Mouse (Mus musculus): Measurements from ENCODE around the gene Csnk1g2. TPM values are rescaled to one million over a fixed set of nuclear protein-coding genes. Genes with fewer than 3 reads are reported as not detected.

Gene Csnk1g2
- 156 and 183 TPM in 2 replicates for polyA plus RNA-seq (2015; fragmentation: Nextera tagmentation; extraction: Ambion mirVana)

GRCm38 (mm10) chr10:80622661-80623456, at the start of gene Csnk1g2:
Gene Csnk1g2, plus strand, starts transcription at chr10:80622838.
- peak within 1 kb of the TSS; percentile 98 for H3K27ac ChIP-seq
- H3K36me3 ChIP-seq = peaks cover 6% of the 10 kb centered on the region; the same call in 1 of the 2 replicates
- WGBS = under 1% methylated on average over 78 of the region's 85 CpGs
- peaks cover 57% of the 10 kb centered on the region for H3K4me1 ChIP-seq
- H3K9me3 ChIP-seq (replicated peaks) = no peaks in the 10 kb centered on the region
- H3K9ac ChIP-seq = peak within 1 kb of the TSS; percentile 85
- H3K4me3 ChIP-seq (replicated peaks) = peak within 1 kb of the TSS; percentile 81
- peak within 1 kb of the TSS; percentile 67 for H3K4me2 ChIP-seq
- no peaks in the 10 kb centered on the region for H3K27me3 ChIP-seq
- no peak; the same call in 1 of the 2 replicates for ATAC-seq (replicated peaks; ENCODE audit: low FRiP score)

GRCm38 (mm10) chr10:80573944-80574343, 48.7 kb upstream of the Csnk1g2 start:
- Histone ChIP-seq H3K4me3 (replicated peaks) (no peak overlapping the region), H3K4me1 (peaks cover 87% of the 10 kb centered on the region), H3K36me3 (no peaks in the 10 kb centered on the region), H3K4me2 (peak overlapping the region; percentile 4; the same call in 1 of the 2 replicates), H3K27ac (no peak overlapping the region), H3K9me3 (replicated peaks) (no peaks in the 10 kb centered on the region), H3K9ac (no peak overlapping the region), H3K27me3 (no peaks in the 10 kb centered on the region)
- no peak for ATAC-seq (replicated peaks; ENCODE audit: low FRiP score)
- 54% methylated on average over 9 of the region's 9 CpGs for WGBS

- Histone ChIP-seq H3K9ac (peak overlapping the region; percentile 14; the same call in 1 of the 2 replicates), H3K27me3 (no peaks in the 10 kb centered on the region), H3K27ac (no peak overlapping the region), H3K36me3 (no peaks in the 10 kb centered on the region), H3K4me1 (peaks cover 86% of the 10 kb centered on the region), H3K9me3 (replicated peaks) (no peaks in the 10 kb centered on the region), H3K4me2 (peak overlapping the region; percentile 96; the same call in 1 of the 2 replicates), H3K4me3 (replicated peaks) (peak overlapping the region; percentile 88; the same call in 1 of the 2 replicates)
- no peak for ATAC-seq (replicated peaks; ENCODE audit: low FRiP score)
- 64% methylated on average over 3 of the region's 3 CpGs for WGBS
Measured at GRCm38 (mm10) chr10:80574896-80575295, 47.7 kb upstream of the Csnk1g2 start.

GRCm38 (mm10) chr10:80575925-80576324, 46.7 kb upstream of the Csnk1g2 start:
- H3K4me3 ChIP-seq (replicated peaks) = peak overlapping the region; percentile 88
- no peaks in the 10 kb centered on the region for H3K36me3 ChIP-seq
- H3K27me3 ChIP-seq = no peaks in the 10 kb centered on the region
- no peaks in the 10 kb centered on the region for H3K9me3 ChIP-seq (replicated peaks)
- peaks cover 76% of the 10 kb centered on the region for H3K4me1 ChIP-seq
- no peak for ATAC-seq (replicated peaks; ENCODE audit: low FRiP score)
- peak overlapping the region; percentile 82 for H3K9ac ChIP-seq
- WGBS = 12% methylated on average over 17 of the region's 17 CpGs
- H3K27ac ChIP-seq = 0 out of 2 replicates have a peak overlapping the region, but pooled peaks have one; percentile 97
- H3K4me2 ChIP-seq = peak overlapping the region; percentile 96

- Histone ChIP-seq H3K27ac (peak overlapping the region; percentile 97), H3K4me1 (peaks cover 70% of the 10 kb centered on the region), H3K9ac (peak overlapping the region; percentile 82), H3K36me3 (0 out of 2 replicates have a peak, but pooled peaks cover 2% of the 10 kb centered on the region), H3K9me3 (replicated peaks) (no peaks in the 10 kb centered on the region), H3K4me2 (peak overlapping the region; percentile 96), H3K4me3 (replicated peaks) (peak overlapping the region; percentile 88), H3K27me3 (no peaks in the 10 kb centered on the region)
- under 1% methylated on average over 92 of the region's 96 CpGs for WGBS
- ATAC-seq (replicated peaks; ENCODE audit: low FRiP score) = peak; percentile 2; the same call in 1 of the 2 replicates
Measured at GRCm38 (mm10) chr10:80576351-80577194, 46.1 kb upstream of the Csnk1g2 start.

- H3K27ac ChIP-seq = peak within 1 kb of the TSS; percentile 97
- no peaks in the 10 kb centered on the region for H3K27me3 ChIP-seq
- H3K36me3 ChIP-seq = peaks cover 8% of the 10 kb centered on the region
- H3K4me1 ChIP-seq = peaks cover 61% of the 10 kb centered on the region
- no peaks in the 10 kb centered on the region for H3K9me3 ChIP-seq (replicated peaks)
- H3K4me3 ChIP-seq (replicated peaks) = peak within 1 kb of the TSS; percentile 88
- ATAC-seq (replicated peaks; ENCODE audit: low FRiP score) = peak; percentile 79
- H3K4me2 ChIP-seq = peak within 1 kb of the TSS; percentile 96
- peak within 1 kb of the TSS; percentile 82 for H3K9ac ChIP-seq
- under 1% methylated on average over 91 of the region's 97 CpGs for WGBS
Measured at GRCm38 (mm10) chr10:80577195-80578130, 45.2 kb upstream of the Csnk1g2 start, which contains the start of gene Klf16. Gene Klf16, minus strand, starts transcription at chr10:80577321.

GRCm38 (mm10) chr10:80578131-80578750, 44.4 kb upstream of the Csnk1g2 start:
- WGBS = under 1% methylated on average over 29 of the region's 29 CpGs
- peak overlapping the region; percentile 88 for H3K4me3 ChIP-seq (replicated peaks)
- peak overlapping the region; percentile 97 for H3K27ac ChIP-seq

GRCm38 (mm10) chr10:80578911-80579310, 43.7 kb upstream of the Csnk1g2 start:
- Histone ChIP-seq H3K4me1 (peaks cover 51% of the 10 kb centered on the region), H3K27ac (peak overlapping the region; percentile 97), H3K4me2 (peak overlapping the region; percentile 96), H3K9ac (0 out of 2 replicates have a peak overlapping the region, but pooled peaks have one; percentile 6), H3K9me3 (replicated peaks) (no peaks in the 10 kb centered on the region), H3K4me3 (replicated peaks) (peak overlapping the region; percentile 88), H3K36me3 (peaks cover 19% of the 10 kb centered on the region), H3K27me3 (no peaks in the 10 kb centered on the region)
- ATAC-seq (replicated peaks; ENCODE audit: low FRiP score) = no peak; the same call in 1 of the 2 replicates
- 6% methylated on average over 8 of the region's 8 CpGs for WGBS

More at GRCm38 (mm10) chr10:80578131-80578750, 44.4 kb upstream of the Csnk1g2 start:
- Histone ChIP-seq H3K4me1 (peaks cover 55% of the 10 kb centered on the region), H3K9me3 (replicated peaks) (no peaks in the 10 kb centered on the region), H3K36me3 (peaks cover 12% of the 10 kb centered on the region), H3K9ac (peak overlapping the region; percentile 82), H3K4me2 (peak overlapping the region; percentile 96), H3K27me3 (no peaks in the 10 kb centered on the region)
- ATAC-seq (replicated peaks; ENCODE audit: low FRiP score) = peak; percentile 30

GRCm38 (mm10) chr10:80583047-80583446, 39.6 kb upstream of the Csnk1g2 start:
- peaks cover 51% of the 10 kb centered on the region for H3K4me1 ChIP-seq
- H3K27me3 ChIP-seq = no peaks in the 10 kb centered on the region
- no peaks in the 10 kb centered on the region for H3K9me3 ChIP-seq (replicated peaks)
- no peak overlapping the region for H3K4me3 ChIP-seq (replicated peaks)
- no peak overlapping the region for H3K27ac ChIP-seq
- no peak for ATAC-seq (replicated peaks; ENCODE audit: low FRiP score)
- no peak overlapping the region for H3K9ac ChIP-seq
- peaks cover 45% of the 10 kb centered on the region for H3K36me3 ChIP-seq
- WGBS = 92% methylated on average over 5 of the region's 5 CpGs
- no peak overlapping the region for H3K4me2 ChIP-seq

GRCm38 (mm10) chr10:80584045-80584488, 38.6 kb upstream of the Csnk1g2 start:
- Histone ChIP-seq H3K9ac (no peak overlapping the region), H3K4me2 (peak overlapping the region; percentile 42; the same call in 1 of the 2 replicates), H3K4me1 (peaks cover 52% of the 10 kb centered on the region), H3K27ac (peak overlapping the region; percentile 52; the same call in 1 of the 2 replicates), H3K4me3 (replicated peaks) (no peak overlapping the region), H3K36me3 (peaks cover 45% of the 10 kb centered on the region), H3K9me3 (replicated peaks) (no peaks in the 10 kb centered on the region), H3K27me3 (no peaks in the 10 kb centered on the region)
- ATAC-seq (replicated peaks; ENCODE audit: low FRiP score) = 0 out of 2 replicates have a peak, but pooled peaks have one; percentile 27
- WGBS = 63% methylated on average over 12 of the region's 12 CpGs

Measured in kidney, embryonic 15.5 days (tissue).